Mouse (Mus musculus) forebrain, embryonic 14.5 days (tissue): ENCODE results near the gene Nme1. TPM values are rescaled to one million over a fixed set of nuclear protein-coding genes. Genes with fewer than 3 reads are reported as not detected.
A peak's percentile ranks its signal among the peaks of the same experiment; 100 is the strongest.

Experiments
- ATAC-seq: fragments of 200-750 bp; cut with Nextera tagmentation; 2 replicates; pipeline ENCODE4 v1.8.0; 2017; ENCODE audit warnings: mild to moderate bottlenecking, moderate library complexity
- DNase-seq: peaks from one replicate; pipeline ENCODE4 v3.0.0-alpha.2; 2015; ENCODE audit warnings: low spot score
- H3K27ac ChIP-seq: fragments of 300-500 bp; sonication (generic); 2 replicates; pipeline ENCODE4 v1.5.1; 2014; ENCODE audit warnings: low read depth, mild to moderate bottlenecking, control low read depth, low read length, moderate library complexity
- H3K27me3 ChIP-seq: fragments of 300-500 bp; sonication (generic); replicated peaks from 2 replicates; pipeline ENCODE4 v1.6.1; 2014; ENCODE audit warnings: low read length, control low read depth, mixed read lengths; ENCODE audit not compliant: control insufficient read depth, insufficient read depth
- H3K36me3 ChIP-seq: fragments of 300-500 bp; sonication (generic); 2 replicates; pipeline ENCODE4 v1.6.1; 2014; ENCODE audit warnings: low read length, control low read depth; ENCODE audit not compliant: control insufficient read depth, insufficient read depth
- H3K4me1 ChIP-seq: fragments of 300-500 bp; sonication (generic); 2 replicates; pipeline ENCODE4 v1.6.1; 2014; ENCODE audit warnings: antibody characterized with exemption, low read length, control low read depth; ENCODE audit not compliant: control insufficient read depth, insufficient read depth
- H3K4me2 ChIP-seq: fragments of 300-500 bp; sonication (generic); 2 replicates; pipeline ENCODE4 v1.6.1; 2014; ENCODE audit warnings: mild to moderate bottlenecking, control low read depth, low read length
- H3K4me3 ChIP-seq: fragments of 300-500 bp; sonication (generic); 2 replicates; pipeline ENCODE4 v1.5.1; 2014; ENCODE audit warnings: low read depth, low read length, control low read depth
- H3K9ac ChIP-seq: fragments of 300-500 bp; sonication (generic); 2 replicates; pipeline ENCODE4 v1.6.1; 2014; ENCODE audit warnings: mild to moderate bottlenecking, low read length, control low read depth, moderate library complexity
- H3K9me3 ChIP-seq: fragments of 300-500 bp; sonication (generic); replicated peaks from 2 replicates; pipeline ENCODE4 v1.6.1; 2016; ENCODE audit warnings: low read length, control low read depth, mixed read lengths; ENCODE audit not compliant: control insufficient read depth
- WGBS: fragments of 180-500 bp; shearing (Covaris S2); extraction: QIAGEN DNeasy Blood & Tissue Kit; methylation state at CpG from one replicate; pipeline ENCODE4 v1.1.7; 2014; 5-methylcytosine and 5-hydroxymethylcytosine counted together
- polyA plus RNA-seq: library from polyadenylated mRNA; unstranded; fragments of >200 nt; fragmentation: Nextera tagmentation; extraction: Ambion mirVana; gene quantifications from 2 replicates; pipeline ENCODE4 v1.2.1, GENCODE M21; 2014

Nme1 gene
- 391 and 476 TPM in 2 replicates for polyA plus RNA-seq

DNA sequence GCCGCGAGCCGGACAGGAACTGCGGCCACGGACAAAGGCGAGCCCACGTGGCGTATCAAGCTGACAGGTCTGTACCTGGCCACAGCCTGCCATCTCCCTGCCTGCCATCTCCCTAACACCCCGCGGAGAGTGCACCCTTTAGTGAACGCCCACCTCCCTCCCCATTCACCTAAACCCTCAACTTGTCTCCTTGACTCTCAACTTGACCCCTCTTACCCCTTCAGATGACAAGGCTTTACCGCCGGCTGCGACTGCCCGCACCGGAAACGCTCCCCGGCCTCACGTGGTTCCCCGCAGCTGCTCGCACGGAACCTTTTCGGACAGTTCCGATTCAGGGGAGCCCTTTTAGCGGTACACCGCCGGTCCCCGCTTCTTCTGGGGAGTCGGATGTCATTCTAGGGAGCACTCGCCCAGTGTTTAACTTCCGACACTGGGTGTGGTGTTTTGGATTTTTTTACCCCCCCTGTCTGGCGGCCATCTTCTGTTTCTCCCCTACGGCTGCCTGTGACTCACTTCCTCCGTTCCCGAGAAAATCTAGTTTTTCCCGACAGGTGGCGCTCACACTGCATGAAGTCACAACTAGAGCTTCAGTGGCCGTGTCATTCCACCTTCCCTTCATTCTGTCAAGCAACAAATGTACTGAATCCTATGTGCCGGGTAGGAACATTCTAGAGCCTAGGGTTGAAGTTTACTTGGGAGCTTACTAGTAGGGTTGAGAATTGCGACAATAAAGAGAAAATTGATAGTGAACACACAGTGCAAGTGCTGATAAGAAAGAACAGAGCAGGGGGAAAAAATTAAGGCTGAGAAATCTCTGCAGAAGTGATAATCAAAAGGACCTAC is at the start of gene Nme1, which contains the start of gene Gm20390:
TSS of gene Nme1 (minus strand) at position 517 of the 843 bp plus-strand sequence.
TSS of gene Gm20390 (minus strand) at position 289 of the 843 bp plus-strand sequence.
- under 1% methylated on average over 40 of the region's 40 CpGs for WGBS

DNA sequence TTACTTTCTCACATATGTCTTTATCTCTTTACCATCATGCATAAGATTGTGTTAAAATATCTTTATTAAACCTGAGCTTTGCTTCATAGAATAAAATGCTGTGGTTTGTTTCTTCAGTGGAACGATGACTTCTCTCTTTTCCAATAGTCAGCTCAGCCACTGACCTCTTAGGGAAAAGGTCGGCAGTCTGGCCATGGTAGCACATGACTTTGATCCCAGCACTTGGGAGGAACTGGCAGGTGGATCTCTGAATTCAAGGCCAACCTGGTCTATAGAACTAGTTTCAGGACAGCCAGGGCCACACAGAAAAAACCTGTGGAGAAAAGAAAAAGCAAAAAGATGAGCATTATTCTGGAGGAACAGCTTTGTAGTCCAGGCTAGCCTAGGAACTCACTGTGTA is 35.0 kb upstream of the Nme1 start:
- H3K27ac ChIP-seq, result no peak overlapping the region
- no peak for DNase-seq
- no peaks in the 10 kb centered on the region for H3K4me1 ChIP-seq
- no peaks in the 10 kb centered on the region for H3K36me3 ChIP-seq
- no peak overlapping the region for H3K4me2 ChIP-seq
- H3K9me3 ChIP-seq, result no peaks in the 10 kb centered on the region
- no peak for ATAC-seq
- WGBS, result 93% methylated on average over 2 of the region's 2 CpGs
- no peaks in the 10 kb centered on the region for H3K27me3 ChIP-seq
- no peak overlapping the region for H3K9ac ChIP-seq
- no peak overlapping the region for H3K4me3 ChIP-seq

More for the DNA sequence above, at the start of gene Nme1, which contains the start of gene Gm20390:
- Histone ChIP-seq H3K9ac (peak within 1 kb of the TSS; percentile 78), H3K4me2 (peak within 1 kb of the TSS; percentile 73), H3K27me3 (no peaks in the 10 kb centered on the region), H3K4me1 (0 out of 2 replicates have a peak, but pooled peaks cover 7% of the 10 kb centered on the region), H3K4me3 (peak within 1 kb of the TSS; percentile 72), H3K9me3 (no peaks in the 10 kb centered on the region), H3K36me3 (peaks cover 27% of the 10 kb centered on the region), H3K27ac (peak within 1 kb of the TSS; percentile 71)
- DNase-seq, result peak; percentile 99
- ATAC-seq, result peak; percentile 96

DNA sequence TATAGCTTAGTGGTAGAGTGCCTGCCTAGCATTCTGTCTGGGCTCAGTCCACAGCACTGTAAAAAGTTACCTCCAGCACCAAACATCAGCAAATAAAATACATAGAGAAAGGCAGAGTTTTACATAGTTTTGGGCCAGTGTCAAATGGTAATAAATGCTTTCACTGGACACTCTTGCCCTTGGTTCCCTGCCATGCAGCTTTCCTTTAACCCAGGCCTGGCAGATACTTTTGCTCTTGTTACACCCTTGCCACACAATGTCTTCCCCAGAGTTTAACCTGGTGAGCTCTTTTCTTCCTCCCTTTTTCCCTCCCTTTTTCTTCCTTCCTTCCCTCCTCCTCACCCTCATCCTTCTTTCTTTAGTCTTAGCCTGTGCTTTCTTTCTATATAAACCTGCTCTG is 31.0 kb upstream of the Nme1 start:
- H3K36me3 ChIP-seq, result no peaks in the 10 kb centered on the region
- ATAC-seq, result no peak
- no peak for DNase-seq
- peaks cover 17% of the 10 kb centered on the region for H3K4me1 ChIP-seq
- no peak overlapping the region for H3K4me3 ChIP-seq
- H3K9ac ChIP-seq, result peak overlapping the region; percentile 13; the same call in 1 of the 2 replicates
- no peaks in the 10 kb centered on the region for H3K9me3 ChIP-seq
- H3K4me2 ChIP-seq, result no peak overlapping the region
- no peak overlapping the region for H3K27ac ChIP-seq
- H3K27me3 ChIP-seq, result no peaks in the 10 kb centered on the region

DNA sequence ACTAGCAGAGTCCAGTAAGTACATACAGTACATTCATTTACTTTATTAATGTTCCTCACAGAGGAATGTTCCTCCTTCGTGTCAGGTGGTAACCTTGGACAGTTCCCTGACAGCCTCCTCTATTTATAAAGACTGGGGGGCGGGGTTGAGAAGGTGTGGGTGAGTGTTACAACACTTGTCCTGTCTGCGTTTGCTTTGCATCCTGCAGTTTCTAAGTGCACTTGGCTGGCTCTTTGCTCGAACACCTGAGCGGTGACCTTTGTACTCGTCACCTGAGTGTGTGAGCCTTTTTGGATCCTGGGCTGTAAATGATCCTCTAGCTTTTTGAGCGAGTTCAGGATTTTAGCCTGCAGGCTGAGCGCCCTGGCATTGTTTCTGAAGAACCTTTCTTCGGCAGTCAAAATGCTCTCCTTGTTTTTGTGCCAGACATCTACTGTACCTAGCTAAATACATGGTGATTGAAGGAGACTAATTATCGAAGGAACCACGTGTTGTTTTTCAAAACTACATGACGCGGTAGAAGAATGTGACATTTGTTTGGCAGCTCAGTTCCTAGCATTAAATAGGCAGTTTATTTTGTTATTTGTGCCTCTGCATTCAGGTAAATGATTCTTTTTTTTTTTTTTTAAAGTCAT is 28.9 kb upstream of the Nme1 start:
- no peak for ATAC-seq
- Histone ChIP-seq H3K36me3 (no peaks in the 10 kb centered on the region), H3K27me3 (no peaks in the 10 kb centered on the region), H3K9me3 (no peaks in the 10 kb centered on the region), H3K9ac (peak overlapping the region; percentile 92), H3K4me2 (peak overlapping the region; percentile 96), H3K4me3 (peak overlapping the region; percentile 92), H3K4me1 (peaks cover 17% of the 10 kb centered on the region), H3K27ac (0 out of 2 replicates have a peak overlapping the region, but pooled peaks have one; percentile 2)
- peak; percentile 58 for DNase-seq
- 10% methylated on average over 13 of the region's 13 CpGs for WGBS

DNA sequence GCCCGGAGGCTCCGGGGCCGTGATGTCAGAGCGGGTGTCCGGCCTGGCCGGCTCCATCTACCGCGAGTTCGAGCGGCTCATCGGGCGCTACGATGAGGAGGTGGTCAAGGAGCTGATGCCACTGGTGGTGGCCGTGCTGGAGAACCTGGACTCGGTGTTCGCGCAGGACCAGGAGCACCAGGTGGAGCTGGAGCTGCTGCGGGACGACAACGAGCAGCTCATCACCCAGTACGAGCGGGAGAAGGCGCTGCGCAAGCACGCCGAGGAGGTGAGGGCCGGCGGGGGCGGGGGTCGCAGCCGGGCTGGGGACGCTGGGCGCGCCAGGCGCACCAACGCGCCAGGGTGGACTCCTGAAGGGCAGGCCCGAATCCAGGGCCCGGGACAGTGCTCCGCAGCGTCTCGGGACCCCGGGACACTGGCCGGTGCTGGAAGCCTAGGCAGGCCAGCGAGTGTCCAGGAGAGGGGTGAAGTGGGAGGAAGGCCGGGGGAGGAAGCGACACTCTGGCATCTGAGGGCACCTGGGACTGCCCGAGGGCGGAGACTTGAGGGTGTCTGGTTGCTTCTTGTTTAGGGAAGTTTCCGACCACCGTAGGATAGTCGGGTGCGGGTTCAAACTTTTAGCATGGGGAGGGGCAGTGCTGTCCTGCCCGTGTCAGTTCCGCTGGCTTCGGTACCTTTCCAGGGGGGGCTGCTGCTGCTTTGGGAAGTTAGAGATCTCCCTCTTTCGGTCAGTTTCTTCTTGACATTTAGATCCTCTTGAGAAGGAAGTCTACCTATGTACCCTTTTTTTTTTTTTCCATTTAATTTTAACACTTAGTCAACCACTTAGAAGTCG is 28.2 kb upstream of the Nme1 start:
- Histone ChIP-seq H3K27me3 (no peaks in the 10 kb centered on the region), H3K4me3 (peak overlapping the region; percentile 92), H3K9me3 (no peaks in the 10 kb centered on the region), H3K36me3 (no peaks in the 10 kb centered on the region), H3K27ac (peak overlapping the region; percentile 78), H3K4me1 (peaks cover 17% of the 10 kb centered on the region), H3K9ac (peak overlapping the region; percentile 92), H3K4me2 (peak overlapping the region; percentile 96)
- ATAC-seq (no peak; the same call in none of the 2 replicates), DNase-seq (peak; percentile 18)
- 1% methylated on average over 57 of the region's 58 CpGs for WGBS

DNA sequence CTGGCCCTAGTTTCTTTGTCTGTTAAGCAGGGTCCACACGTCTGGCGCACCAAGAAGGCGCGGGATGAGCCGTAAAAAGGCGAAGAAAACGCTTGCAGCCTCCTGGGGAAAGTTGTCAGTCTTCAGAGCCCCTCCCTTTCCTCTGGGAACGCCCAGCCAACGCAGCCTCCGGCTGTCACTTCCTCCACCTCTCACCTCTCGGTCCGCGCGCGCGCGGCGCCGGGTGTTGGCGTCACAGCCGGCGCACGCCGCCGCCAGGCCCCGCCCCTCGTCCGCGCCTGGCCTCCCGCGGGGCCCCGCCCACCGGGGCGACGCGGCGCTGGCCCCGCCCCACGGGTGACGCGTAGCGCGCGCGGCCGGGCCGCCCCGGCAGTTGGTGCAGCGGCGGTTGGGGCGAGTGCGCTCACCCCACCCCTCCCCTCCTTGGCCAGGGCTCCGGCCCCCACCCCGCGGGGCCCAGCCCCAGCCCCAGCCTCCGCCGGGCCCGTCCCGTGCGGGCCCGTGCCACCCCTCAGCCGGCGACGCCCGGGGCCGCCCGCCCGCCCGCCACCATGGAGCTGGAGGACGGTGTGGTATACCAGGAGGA is 27.5 kb upstream of the Nme1 start, which contains the start of gene Spag9:
TSS of gene Spag9 (plus strand) at position 372 of the 586 bp plus-strand sequence.
- Histone ChIP-seq H3K4me2 (peak within 1 kb of the TSS; percentile 96), H3K27ac (peak within 1 kb of the TSS; percentile 78), H3K9ac (peak within 1 kb of the TSS; percentile 92), H3K4me3 (peak within 1 kb of the TSS; percentile 92), H3K27me3 (no peaks in the 10 kb centered on the region), H3K4me1 (peaks cover 17% of the 10 kb centered on the region), H3K9me3 (no peaks in the 10 kb centered on the region), H3K36me3 (no peaks in the 10 kb centered on the region)
- WGBS, result 1% methylated on average over 23 of the region's 70 CpGs
- ATAC-seq (peak; percentile 94), DNase-seq (peak; percentile 96)

DNA sequence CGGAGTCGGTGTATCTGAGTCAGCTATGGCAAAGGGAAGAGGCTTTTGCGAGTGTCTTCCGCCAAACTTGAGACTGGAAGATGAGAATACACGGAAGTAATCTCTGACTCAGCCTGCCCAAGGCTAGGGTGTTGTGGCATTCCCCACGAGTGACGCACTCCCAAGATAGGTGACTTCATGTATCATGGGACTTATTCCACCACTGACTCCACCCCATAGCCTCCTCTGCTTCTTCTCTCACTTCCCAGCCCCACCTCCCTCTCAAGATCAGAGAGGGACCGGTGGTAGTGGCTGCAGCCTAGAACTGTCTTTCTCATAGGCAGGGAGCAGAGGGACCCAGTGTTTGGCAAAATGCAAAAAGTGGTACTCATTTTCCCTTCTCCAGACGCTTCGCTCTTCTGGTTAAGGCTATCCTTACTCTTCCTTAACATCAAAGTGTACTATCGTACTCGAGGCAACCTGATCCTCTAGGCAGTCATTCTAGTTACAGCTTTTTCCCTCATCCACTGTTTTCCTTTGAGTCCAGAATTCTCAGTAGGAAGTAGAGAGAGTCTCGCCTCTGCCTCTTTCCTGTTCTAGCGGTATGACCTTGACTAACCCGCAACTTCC is 26.9 kb upstream of the Nme1 start:
- no peaks in the 10 kb centered on the region for H3K9me3 ChIP-seq
- H3K4me2 ChIP-seq, result peak overlapping the region; percentile 85
- H3K4me1 ChIP-seq, result peaks cover 17% of the 10 kb centered on the region
- DNase-seq (peak; percentile 37), ATAC-seq (peak; percentile 27)
- H3K27me3 ChIP-seq, result no peaks in the 10 kb centered on the region
- peak overlapping the region; percentile 78 for H3K27ac ChIP-seq
- H3K9ac ChIP-seq, result peak overlapping the region; percentile 62
- H3K4me3 ChIP-seq, result peak overlapping the region; percentile 92
- 10% methylated on average over 15 of the region's 15 CpGs for WGBS
- H3K36me3 ChIP-seq, result no peaks in the 10 kb centered on the region
